Mouse (Mus musculus) cerebellum, adult 9-11 months (tissue): ENCODE results near the gene Tmtc4.
A peak's percentile ranks its signal among the peaks of the same experiment; 100 is the strongest.

Experiments used
- DNase-seq: peaks from one replicate; pipeline ENCODE4 v3.0.0; 2022

Tmtc4 gene

DNA sequence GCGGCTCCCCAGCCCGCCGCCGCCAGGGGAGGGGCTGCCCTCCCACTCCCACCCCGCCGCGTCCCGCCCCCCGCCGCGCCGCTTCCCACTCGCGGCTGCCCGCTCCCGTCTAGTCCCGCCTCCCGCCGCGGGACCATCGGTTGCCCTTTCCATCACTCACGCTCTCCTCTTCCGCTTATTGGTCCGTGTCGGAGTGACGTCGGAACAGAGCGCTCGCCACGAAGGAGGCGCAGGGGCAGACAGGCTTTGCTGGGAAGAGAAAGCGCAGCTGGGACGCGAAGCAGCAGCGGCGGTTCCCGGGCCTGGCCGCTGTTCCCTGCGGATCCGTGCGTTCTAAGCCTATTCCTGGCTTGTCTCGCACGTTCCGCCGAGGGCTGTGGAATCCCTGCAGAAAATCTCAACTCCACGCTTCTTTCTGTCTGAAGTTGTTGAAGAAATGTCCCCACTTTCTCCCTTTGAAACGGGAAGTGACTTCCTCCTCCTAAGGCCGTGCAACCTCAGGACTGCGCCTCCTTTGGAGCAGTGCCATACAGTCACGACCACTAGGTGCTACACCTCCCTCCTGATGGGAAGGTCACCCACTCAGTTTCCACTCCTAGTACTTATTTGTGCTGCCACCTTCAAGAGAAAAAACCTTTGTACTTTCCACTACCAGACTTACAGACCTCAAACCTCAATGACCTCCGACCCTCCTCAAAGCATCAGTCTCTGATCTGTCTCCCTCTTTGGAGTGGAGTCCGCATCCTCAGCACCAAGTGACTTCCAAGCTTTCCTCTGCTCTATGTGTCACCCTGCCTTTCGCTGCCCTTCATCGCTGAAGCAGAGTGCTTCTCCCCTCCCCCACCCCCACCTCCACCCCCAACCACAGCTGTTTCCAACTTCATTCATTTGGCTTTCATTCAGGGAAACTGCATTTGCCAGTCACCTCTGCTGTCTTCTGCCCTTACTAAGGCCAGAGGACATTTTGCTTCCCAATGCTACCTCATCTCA lies at the start of gene Tmtc4:
Gene Tmtc4, minus strand, starts transcription at position 810 of the 990 bp plus-strand sequence.
- DNase-seq, result peak; percentile 96

DNA sequence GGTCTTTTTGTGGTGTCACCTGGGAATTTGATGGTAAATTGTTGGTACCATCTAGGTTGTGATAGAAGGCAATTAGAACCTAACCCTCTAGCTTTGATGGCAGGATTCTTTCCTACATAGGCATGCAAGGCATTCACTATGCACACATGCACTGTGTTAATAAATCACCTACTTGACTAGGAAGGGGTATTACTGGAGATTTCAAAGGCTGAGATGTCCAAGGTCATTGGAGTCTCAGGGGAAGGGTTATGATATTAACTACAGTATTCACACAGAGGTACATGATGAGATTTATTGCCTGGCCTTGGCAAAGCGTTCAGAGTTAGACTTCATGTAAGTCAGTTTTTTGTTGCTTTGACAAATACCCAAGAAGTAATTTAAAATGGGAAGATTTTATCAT lies 48.6 kb upstream of the Tmtc4 start:
- no peak for DNase-seq

DNA sequence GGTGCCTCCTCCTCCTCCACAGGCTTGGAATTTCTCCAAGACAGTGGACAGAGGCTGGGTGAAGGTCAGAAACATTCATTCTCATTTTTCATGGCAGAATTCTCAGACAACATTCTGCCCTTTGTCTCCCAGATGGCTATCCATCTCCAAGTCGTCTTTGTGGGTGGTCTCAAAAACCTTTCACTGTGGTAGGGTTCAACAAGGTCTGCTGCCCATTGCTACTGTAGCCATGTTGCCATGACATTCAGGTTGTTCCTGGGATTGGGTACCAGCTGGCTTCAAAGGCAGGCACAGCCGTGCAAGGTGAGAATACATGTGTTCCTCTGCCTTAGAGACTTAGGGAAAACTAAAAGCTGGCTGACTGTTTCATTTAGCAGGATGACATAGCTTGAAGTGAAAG lies 44.0 kb upstream of the Tmtc4 start:
- DNase-seq, result no peak

DNA sequence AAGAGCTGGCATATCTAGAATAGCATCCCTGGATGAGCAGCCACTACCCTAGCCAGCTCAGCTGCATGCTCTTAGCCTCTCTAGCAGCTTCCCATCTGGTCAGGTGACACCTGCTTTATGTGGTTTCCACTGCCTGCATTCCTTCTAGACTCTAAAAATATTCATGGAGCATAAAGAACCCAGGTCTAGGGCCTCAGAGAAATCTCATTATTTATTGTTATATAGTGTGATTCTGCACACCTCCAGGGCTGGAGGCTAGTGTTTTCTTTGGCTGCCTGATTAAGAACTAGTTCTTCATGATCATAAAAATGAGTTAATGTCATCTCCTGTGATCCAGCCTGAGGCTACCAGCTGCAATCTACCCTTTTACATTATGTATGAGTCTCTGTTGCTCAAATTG lies 39.1 kb upstream of the Tmtc4 start:
- DNase-seq, result no peak

DNA sequence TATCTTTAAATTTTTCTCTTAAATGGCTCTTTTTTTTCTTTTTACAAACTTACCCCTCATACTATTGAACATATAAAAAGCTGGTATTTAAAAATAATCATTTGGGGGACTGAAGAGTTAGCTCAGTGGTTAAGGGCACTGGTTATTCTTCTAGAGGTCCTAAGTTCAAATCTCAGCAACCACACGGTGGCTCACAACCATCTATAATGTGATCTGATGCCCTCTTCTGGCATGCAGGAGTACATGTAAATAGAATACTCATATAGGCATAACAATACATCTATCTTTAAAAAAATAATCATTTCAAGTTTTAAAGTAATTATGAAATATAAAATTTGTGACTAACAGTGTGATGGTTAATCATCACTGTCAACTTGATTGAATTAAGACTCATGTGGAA lies 32.5 kb upstream of the Tmtc4 start:
- no peak for DNase-seq

DNA sequence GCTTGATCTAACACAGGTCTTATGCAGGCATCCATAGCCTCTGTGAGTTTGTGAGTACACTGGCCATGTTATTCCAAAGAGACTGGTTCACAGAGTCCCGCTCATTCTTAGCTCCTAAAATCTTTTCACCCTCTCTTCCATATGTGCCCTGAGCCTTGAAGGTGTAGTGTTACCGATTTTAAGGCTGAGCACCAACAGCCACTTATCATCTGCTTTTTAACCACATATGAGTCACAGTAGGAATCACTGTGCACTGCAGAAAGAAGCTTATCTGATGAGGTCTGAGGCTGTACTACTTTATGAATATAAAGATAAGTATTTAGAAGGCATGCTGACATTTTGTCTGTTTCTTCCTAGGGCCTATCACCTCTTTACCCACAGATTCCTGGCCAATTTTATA lies 31.9 kb upstream of the Tmtc4 start:
- no peak for DNase-seq

DNA sequence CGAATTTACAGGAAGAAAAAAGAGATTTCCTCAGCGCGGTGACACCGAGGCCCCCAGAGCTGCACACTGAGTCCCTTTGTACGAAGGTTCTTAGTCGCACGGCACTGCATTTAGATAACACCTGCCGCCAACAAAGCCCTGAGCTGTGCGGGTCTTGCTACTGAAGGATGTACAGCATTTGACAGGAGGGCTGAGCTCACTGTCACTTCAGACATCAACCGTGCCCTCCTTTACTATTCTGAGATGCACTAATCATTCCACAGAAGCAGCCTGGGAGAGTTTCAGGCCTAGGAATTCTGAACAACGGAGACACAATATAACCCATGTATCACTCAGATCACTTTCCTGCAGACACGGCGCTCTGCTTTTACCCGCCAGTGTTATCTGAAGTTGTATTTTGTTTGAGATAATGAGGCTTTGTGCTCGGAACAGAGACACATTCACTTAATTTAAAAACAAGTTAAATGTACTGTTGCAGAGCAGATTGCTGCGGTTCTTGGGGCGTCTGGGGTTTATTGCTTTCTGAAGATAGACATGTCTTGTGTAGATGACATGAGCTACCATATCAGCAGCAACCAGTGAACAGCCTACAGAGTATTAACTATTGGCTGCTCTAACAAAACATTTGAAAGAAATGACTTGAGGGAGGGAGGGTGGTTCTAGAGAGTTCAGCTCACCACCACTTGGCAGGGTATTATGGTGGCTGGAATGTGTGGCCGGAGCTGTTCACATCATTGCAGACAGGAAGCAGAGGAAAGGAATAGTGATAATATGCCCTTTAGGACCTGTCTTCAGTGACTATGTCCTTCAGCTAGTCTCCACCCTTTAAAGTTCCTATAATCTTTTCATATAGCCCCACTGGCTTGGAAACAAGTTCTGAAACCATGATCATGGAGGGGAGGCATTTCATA lies 25.5 kb upstream of the Tmtc4 start:
- DNase-seq, result no peak

DNA sequence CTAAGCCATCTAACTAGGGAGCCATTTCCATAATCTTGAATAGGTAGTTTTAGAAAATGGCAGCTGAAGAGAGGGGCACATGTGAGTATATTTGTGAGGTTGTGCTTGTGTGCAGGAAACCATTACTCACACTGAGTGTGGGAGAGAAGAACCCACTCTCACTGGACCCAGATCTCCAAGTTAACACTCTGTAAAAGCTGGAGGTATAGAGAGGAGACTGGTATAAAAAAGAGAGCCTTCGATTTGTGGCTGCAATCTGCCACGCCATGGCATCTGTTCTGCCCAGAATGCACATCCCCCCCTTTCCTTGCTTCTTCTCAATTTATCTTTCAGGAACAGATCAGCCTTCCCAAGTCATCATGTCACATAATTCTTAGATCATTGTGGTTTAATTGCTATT lies 24.8 kb upstream of the Tmtc4 start:
- DNase-seq, result no peak

DNA sequence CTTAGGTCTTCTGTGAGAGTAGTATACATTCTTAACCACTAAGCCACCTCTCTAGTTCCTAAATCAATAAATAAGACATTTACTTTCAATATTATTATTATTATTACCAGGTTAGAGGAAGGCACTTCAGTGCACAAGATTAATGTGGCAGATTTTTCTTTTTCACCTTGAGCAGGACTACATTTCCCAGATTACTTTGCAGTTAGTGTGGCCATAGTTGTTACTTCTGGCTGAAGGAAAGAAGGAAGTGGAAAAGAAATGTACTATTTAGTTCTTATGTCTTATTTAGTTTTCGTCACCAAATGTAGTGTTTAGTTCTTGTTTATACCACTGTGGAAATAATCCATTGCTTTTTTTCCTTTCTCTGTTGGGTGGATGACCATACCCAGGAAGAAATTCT lies 19.9 kb upstream of the Tmtc4 start:
- DNase-seq, result no peak

DNA sequence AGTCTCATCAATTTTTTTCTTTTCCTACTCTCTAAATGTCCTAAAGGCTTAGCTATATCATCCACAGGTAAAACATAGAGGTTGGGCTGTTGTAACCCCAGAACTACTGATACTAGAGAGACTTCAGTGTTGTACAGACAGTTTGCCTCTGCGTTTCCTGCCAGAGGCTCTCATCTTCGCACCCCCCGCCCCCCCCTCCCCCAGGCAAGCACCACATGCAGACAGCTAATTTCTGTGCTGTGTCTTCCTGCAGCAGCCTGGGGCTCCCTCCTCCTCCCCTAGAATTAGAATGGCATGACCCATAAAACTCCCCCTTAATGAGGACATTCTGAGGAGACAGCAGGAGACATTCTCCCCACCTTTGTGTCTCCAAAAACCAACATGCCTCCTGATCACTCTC lies 17.6 kb upstream of the Tmtc4 start:
- DNase-seq, result no peak

DNA sequence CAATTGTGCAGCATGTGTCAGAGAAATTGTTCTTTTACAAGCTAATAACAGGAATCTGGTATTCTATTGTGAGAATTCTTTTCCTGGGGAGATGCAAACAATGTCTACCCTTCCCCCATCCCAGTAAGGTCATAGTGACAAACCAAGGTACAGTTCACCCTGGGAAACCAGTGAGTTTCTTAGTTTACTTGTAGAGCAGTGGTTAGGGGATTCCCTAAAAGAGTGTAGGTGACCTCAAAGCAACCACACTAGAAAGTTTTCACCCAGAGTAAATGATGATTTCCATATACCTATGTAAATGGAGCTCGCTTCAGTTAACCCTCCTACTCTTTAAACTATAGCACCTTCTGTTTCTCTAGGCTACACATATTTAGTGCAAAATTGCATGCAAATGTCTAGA lies 13.6 kb upstream of the Tmtc4 start:
- no peak for DNase-seq

DNA sequence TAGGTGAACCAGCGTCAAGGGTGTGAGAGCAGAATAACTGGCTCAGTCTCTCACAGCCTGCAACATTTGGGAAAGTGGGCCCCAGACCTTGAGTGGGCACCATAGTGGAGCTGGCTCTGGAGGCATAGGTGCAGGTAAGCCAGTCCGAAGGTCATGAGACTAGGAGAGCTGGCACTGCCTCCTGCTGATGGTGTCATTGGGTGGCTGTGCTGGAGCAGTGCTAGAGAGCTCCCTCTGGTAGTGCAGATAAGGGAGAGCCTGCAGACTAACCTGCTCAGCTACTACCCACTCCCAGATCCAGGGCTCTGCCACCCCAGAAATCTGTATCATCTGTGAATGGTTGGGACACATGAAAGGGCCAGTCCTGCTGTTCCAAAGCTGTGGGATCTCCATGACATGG lies 10.1 kb upstream of the Tmtc4 start:
- DNase-seq, result no peak

DNA sequence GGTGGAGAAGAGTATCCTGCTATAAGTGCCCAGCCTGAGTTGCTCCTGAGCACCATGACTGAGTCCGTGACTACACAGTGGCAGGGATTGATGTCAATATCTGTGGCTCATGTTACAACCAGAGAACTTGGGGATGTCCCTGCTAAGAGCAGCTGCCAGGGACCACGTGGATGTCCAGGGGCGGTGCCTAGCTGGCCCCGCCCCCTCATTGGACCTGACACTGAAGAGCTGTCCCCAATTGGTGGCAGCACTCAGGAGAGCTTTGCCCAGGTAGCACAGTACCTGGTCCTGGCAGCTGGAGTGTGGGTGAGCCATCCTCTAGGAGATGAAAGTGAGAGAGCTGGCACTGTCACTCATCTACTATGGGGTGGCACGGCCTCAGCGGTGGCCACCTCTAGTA lies 9.1 kb upstream of the Tmtc4 start:
- no peak for DNase-seq

DNA sequence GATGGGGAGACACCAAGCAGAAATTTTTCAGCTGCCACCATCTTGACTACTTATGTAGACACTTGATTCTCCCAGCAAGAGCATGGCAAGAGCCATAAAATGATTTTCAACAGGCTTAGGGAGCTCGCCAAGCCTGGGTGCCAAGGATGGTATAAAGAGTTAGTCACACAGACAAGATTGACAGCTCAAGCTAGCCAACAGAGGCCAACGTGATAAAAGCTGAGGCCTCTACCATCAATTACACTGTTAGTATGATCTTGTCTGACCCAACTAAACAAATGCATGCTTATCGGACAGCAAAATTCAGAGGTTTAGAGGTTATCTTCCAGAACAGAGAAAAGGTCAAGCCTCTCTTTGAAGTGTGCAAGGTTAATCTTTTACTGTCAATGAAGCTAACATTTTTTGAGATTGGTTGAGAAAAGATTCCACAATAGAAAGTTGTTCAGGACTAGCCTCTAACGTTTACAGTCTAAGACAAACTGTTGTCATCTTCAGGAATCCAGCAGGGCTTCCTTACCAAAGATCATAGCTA lies 6.8 kb upstream of the Tmtc4 start:
- DNase-seq, result no peak

DNA sequence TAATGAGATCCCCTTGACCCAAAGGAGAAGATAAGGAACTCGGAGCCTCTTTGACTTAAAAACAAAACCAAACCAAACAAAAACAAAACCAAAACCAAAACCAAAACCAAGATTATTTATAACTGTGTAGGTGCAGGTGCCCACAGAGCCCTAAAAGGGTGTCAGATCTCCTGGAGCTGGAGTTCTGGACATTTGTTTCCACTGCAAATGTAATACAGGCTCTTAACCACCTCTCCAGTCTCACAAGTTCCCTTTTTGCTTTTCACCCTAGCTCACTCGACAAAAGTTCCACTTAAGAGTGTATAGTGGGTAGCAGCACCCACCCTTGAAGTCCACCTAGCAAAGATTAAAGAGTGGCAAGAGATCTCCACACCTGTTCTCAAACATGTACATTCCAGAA lies 2.6 kb upstream of the Tmtc4 start:
- DNase-seq, result no peak

DNA sequence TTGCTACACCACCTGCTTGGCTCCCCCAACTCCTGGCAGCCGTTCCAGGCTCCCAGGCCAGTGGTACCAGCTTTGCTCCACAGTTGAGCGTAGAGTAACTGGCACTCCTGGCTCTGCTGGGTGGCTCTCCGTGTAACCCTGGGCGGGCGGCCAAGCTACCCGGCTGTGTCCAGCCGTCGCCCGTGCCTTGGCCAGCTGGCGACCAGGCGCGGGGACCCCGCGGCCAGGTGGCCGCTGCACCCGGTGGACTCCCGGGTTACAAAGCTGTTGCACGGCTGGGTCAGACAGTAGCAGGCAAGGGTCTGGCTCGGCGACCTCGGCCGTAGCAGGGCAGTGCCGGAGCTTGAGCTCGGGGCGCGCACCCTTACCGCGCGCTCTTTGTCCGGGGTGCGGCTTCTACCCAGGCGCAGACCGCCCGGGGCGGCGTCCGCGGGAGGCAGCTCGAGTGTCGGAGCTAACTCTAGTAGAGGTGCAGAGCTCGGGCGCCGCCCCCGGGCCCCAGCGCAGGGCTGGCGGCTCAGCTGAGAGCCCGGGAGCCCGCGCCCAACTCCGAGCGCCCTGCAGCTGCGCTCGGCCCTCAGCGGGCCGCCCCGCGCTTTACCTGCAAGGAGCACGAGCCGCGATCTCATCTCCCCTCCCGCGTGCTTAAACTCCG lies 1.1 kb downstream of the Tmtc4 start:
- DNase-seq, result peak; percentile 94

DNA sequence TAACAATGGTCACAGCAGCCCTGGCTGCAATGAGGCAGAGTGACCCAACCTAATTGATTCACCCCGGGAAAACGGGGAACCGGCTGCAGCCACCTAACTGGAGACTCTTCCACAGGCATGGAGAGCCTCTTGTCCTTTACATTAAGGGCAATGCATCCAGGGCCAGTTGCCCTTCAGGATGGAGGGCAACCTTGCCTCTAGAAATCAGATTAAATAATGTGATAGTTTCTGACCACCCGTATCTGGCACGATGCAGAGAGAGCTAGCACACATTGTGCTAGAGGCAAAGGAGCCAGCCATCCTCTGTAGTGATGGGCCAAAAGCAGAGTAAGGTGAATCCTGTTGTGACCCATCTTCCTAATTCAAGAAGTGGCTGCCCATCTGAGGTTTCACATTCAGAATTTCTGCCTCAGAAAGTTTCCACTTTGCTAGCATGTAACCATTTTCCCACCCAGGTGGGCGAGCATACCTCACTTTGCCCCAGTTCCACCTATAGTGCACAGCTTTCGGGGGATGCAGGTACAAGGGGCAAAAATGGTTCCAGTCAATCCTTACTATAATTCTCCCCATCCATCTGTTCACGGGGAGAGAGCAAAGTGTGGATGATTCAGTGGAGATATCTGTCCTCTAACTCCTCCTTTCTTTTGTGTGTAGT lies 1.9 kb downstream of the Tmtc4 start:
- no peak for DNase-seq

DNA sequence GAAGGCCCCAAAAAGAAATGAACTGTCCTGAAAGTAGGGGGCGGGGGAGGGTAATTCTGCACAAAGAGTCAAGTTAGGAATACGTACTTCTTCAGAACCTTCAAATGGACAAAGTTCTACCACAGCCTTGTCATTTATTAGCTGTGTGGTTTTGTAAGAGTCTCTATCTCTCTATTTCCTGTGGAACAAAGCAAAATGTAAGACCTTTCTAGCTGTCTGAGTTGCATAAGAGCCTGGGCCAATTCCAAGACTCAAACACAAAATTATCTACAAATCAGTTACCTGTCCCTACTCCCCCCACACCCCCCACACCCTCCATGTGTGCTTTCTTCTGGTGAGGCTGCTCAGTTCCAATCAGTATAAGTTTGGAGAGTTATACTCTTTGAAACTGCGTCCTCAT lies 5.0 kb downstream of the Tmtc4 start:
- no peak for DNase-seq

DNA sequence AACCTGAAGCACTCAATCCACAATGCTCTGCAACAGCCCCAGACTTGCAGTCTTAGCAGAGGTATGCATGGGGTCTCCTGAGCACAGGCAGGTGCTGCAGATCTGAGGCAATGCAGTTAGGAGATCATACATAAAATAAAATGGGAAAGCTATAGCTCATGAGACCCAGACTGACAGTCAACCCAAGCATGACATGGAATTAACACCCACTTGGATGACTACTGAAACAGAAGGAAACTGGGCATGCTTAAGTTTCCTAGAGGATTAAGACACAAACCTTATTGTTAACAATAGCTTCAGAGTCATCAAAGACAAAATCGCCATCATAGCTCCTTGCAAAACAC lies 6.1 kb downstream of the Tmtc4 start:
- no peak for DNase-seq

DNA sequence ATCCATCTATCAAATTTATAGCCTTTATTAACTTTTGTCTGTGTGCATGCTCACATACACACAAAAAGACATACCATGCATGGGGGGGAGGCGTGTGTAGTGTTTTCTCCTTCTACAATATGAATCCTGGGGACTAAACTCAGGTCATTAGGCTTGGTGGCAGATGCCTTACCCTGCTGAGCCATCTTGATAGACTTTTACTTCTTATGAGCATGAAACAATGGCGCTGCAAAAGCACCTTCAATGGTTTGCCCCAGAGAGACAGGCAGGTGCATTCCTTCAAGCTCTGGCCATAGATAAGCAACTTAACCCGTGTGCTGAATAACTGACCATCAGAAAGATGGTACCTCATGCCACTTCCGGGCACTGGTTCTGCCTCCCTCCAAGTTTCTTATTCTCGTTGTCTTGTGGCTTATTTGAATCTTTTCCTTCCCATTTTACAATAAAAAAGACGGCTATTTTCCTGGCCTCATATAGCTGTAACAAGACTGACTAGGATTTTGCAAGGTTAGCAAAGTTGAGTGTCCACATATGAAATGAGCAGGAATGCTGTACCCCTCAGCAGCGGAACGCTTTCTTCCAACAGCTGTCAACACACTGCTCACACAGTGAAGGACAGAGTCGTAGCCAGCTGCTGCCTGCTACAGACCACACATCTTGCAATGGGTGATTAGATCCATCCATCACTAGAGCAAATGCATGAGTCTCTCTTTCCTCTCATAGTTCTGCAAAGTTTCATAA lies 6.6 kb downstream of the Tmtc4 start:
- no peak for DNase-seq

DNA sequence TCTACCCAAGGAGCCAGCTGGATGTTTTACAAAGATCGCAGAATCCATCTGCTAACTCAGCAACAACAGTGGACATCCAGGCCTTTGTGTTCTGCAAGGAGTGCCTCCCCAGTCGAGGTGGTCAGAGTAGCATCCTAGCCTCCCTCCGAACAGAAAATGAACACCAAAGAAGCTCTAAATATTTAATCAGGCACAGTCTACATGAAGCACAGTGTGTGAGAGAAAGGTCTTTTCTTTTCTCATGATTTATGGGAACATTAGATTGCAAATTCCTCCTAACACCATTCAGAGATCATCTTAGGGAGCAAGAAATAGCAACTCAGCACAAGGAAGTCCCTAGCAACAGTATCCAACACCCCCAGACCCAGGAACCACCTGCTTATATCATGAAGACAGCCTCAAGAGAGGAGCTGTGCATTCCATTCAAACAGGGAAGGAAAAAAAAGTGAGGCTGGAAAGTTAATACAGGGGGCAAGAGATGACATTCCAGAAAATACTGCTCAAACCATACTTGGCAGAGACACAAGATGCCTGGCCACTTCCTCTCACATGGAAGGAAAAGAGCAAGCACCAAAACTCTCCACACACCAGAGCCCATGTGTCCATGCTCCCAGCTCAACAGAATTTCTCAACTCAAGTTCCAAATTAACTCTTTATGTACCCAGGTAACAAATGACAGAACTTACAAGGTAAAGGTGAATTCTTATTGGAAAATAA lies 8.8 kb downstream of the Tmtc4 start:
- no peak for DNase-seq
